Mouse (Mus musculus) naive thymus-derived CD4-positive, alpha-beta T cell, adult 2 months (primary cell): ENCODE measurements around the gene Oosp2.

ENCODE experiments used
- DNase-seq: peaks from one replicate; pipeline ENCODE4 v3.0.0-alpha.2; 2011; ENCODE audit warnings: low read depth

Oosp2 gene

DNA sequence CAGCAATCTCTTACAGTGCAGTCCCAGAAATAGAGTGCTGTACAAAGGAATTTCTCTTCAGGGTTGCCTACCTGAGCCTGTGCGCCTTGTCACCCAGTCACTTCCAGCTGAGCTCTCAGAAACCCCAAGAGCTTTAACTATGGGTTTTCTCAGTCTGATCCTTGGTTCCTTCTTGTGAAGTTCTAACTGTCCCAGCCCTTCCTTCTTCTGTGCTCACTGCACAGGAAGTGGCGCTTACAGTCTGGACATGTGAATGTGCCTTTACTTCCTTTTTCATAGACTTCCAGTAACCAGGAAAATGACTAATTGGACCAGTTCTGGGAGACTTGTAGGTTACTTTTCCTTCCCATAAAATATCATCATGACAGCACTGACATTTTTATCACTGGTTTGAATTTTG lies 55.8 kb downstream of the Oosp2 start, which contains the start of gene Ms4a6d:
Gene Ms4a6d (minus strand): TSS at position 247 of the 400 bp plus-strand sequence.
- DNase-seq, result no peak

DNA sequence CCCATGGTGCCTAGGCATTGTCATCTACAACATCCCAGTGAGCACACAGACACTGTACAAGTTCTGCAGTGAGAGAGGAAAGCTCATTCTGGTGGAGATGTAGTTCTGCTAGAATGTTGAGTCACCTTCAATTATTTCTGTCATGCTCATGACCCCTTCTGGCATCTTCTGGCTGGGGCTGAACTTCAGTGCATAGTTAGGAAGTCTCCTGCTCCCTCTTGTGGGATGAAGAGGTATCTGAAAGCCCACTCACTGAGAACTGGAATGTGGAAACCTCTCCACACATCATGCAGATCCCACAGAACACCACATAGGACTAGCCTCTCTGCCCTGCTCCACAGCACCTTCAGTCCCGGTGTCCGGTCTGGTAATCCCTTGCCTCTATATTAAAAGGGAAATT lies 58.3 kb downstream of the Oosp2 start:
- DNase-seq, result peak; percentile 87

- DNase-seq, result peak; percentile 45
These were observed 59.0 kb downstream of the Oosp2 start for GRCm38 (mm10) chr19:11601349-11601748.
